In the genomic region with DNA sequence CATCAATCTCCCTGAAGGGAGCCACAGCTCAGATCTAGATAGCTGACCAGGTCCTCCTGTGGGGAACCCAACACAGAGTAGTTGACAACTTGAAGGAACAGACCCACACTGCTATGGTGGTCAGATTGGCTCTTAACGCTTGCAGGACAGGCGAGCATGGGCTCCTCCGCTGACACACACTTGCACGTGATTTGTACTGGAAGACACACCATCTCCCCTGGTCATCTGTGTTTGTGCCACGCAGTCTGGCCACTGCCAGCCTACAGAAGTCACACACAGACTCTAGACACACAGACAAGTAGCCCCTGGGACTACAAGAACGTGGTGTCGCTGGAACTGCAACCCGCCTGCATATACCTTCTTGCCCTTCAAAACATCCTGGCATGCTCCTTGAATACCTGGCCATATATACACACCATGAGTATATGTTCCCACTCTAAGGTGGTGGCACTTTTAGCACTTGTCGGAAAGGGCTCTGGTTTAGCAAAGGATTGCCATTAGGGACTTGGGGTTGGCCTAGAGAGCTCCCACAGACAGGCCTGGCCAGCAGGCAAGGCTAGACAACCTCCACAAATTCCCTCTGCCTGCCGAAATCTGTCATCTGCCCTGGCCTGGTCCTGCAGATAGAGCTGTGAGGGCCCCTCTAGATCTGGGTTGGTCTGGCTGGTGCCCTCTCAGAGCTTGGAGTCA, we compare ENCODE assay signal across 8 mouse cellular contexts. TPM values are rescaled to one million over a fixed set of nuclear protein-coding genes. Genes with fewer than 3 reads are reported as not detected.
DNase-seq lines count a peak whose midpoint lies in the region; ATAC-seq and TF ChIP-seq lines count a peak whose summit lies in the region.

No protein-coding gene starts in this region.

- intact Hi-C loops in left cerebral cortex, adult 2 months (cut with DNase I): loop anchor here (2.0 to 5.0 kb wide), 2 partner anchors 26 to 61 kb away; no protein-coding TSS in a partner anchor

- H3K36me3 ChIP-seq in intestine, embryonic 14.5 days (ENCODE audit: control insufficient read depth, insufficient read depth, low read length): no peaks in the 10 kb centered on the region
- no peaks in the 10 kb centered on the region for H3K36me3 ChIP-seq in neural tube, embryonic 12.5 days

- no peaks in the 10 kb centered on the region for H3K9me3 ChIP-seq in intestine, embryonic 14.5 days (ENCODE audit: control insufficient read depth, low read length)
- no peaks in the 10 kb centered on the region for H3K9me3 ChIP-seq in neural tube, embryonic 12.5 days

- no peak for ATAC-seq in intestine, embryonic 14.5 days (replicated peaks; ENCODE audit: low FRiP score, low TSS enrichment, low read depth)
- no peak for ATAC-seq in neural tube, embryonic 12.5 days (ENCODE audit: low FRiP score, low read depth)

- no peak for TF ChIP-seq CTCF in left cerebral cortex, adult 2 months (IDR thresholded peaks at IDR 0.05)

- H3K4me2 ChIP-seq in intestine, embryonic 14.5 days (ENCODE audit: low read length): peak overlapping the region; percentile 69
- H3K4me2 ChIP-seq in neural tube, embryonic 12.5 days (replicated peaks): peak overlapping the region; percentile 66

- H3K4me3 ChIP-seq in left cerebral cortex, adult 2 months: peak overlapping the region; percentile 73
- peak overlapping the region; percentile 63 for H3K4me3 ChIP-seq in intestine, embryonic 14.5 days (ENCODE audit: low read depth, low read length)
- peak overlapping the region; percentile 65 for H3K4me3 ChIP-seq in neural tube, embryonic 12.5 days

- peak overlapping the region; percentile 92 for H3K27ac ChIP-seq in left cerebral cortex, adult 2 months
- H3K27ac ChIP-seq in intestine, embryonic 14.5 days (ENCODE audit: low read depth): no peak overlapping the region
- H3K27ac ChIP-seq in neural tube, embryonic 12.5 days: no peak overlapping the region

- 41% methylated on average over 10 of the region's 10 CpGs for WGBS in intestine, embryonic 14.5 days
- WGBS in neural tube, embryonic 12.5 days: 36% methylated on average over 10 of the region's 10 CpGs

- H3K9ac ChIP-seq in intestine, embryonic 14.5 days (ENCODE audit: low read length): peak overlapping the region; percentile 80
- H3K9ac ChIP-seq in neural tube, embryonic 12.5 days: peak overlapping the region; percentile 75

- H3K4me1 ChIP-seq in intestine, embryonic 14.5 days (replicated peaks; ENCODE audit: control insufficient read depth, insufficient read depth, low read length): peaks cover 10% of the 10 kb centered on the region; the same call in 1 of the 2 replicates
- peaks cover 30% of the 10 kb centered on the region for H3K4me1 ChIP-seq in neural tube, embryonic 12.5 days

- DNase-seq in left cerebral cortex, adult 2 months (ENCODE audit: extremely low spot score in 1 of 2, low spot score in 2 of 2): no peak
- DNase-seq in left cerebral cortex, adult 18-20 months (ENCODE audit: low spot score in 2 of 2): no peak
- peak; percentile 48 to 61 for DNase-seq in cerebellum, postnatal 25 days
- DNase-seq in intestine, embryonic 14.5 days (ENCODE audit: low spot score): no peak
- DNase-seq in spleen, postnatal 10 days (ENCODE audit: low spot score in 2 of 2): no peak
- no peak for DNase-seq in embryo, embryonic 9.5 days (ENCODE audit: extremely low spot score)
- no peak for DNase-seq in gastrocnemius, postnatal 10 days

- peaks cover 87% of the 10 kb centered on the region for H3K27me3 ChIP-seq in intestine, embryonic 14.5 days (replicated peaks; ENCODE audit: control insufficient read depth, insufficient read depth, low read length)
- H3K27me3 ChIP-seq in neural tube, embryonic 12.5 days (replicated peaks): peaks cover 93% of the 10 kb centered on the region

RNA-seq across cellular contexts. Expression of gene Nfix, which starts 1.6 kb away (rescaled TPM):
- 100 to 1,000 TPM; 347 to 350 TPM for total RNA-seq in left cerebral cortex, adult 2 months (2021)
- total RNA-seq in left cerebral cortex, adult 18-20 months (2021): 100 to 1,000 TPM; 291 to 300 TPM
- 12.8 and 14.4 TPM in 2 replicates for polyA plus RNA-seq in intestine, embryonic 14.5 days (2014; fragmentation: Nextera tagmentation; extraction: Ambion mirVana)
- polyA plus RNA-seq in neural tube, embryonic 12.5 days (2016; fragmentation: Nextera tagmentation; extraction: Ambion mirVana): 8.4 and 11.2 TPM in 2 replicates
- 100 to 1,000 TPM; 598 to 734 TPM for total RNA-seq in gastrocnemius, postnatal 10 days (2021)

RNA-seq across cellular contexts. Expression of gene Dand5, which starts 24.0 kb away (rescaled TPM):
- 10 to 100 TPM in 1 of 2 experiments, 1 to 10 TPM in 1; 9.7 to 11.1 TPM for total RNA-seq in left cerebral cortex, adult 2 months (2021)
- total RNA-seq in left cerebral cortex, adult 18-20 months (2021): 10 to 100 TPM; 10.2 to 10.8 TPM
- polyA plus RNA-seq in intestine, embryonic 14.5 days (2014; fragmentation: Nextera tagmentation; extraction: Ambion mirVana): 5.2 and 5.4 TPM in 2 replicates
- polyA plus RNA-seq in neural tube, embryonic 12.5 days (2016; fragmentation: Nextera tagmentation; extraction: Ambion mirVana): 6.5 and 8.3 TPM in 2 replicates
- total RNA-seq in gastrocnemius, postnatal 10 days (2021): 1 to 10 TPM; 5.8 to 7.3 TPM

RNA-seq across cellular contexts. Expression of gene Gadd45gip1, which starts 32.7 kb away (rescaled TPM):
- total RNA-seq in left cerebral cortex, adult 2 months (2021): 10 to 100 TPM; 23.9 to 25.8 TPM
- 10 to 100 TPM; 26.6 to 28.5 TPM for total RNA-seq in left cerebral cortex, adult 18-20 months (2021)
- 57.8 and 60.8 TPM in 2 replicates for polyA plus RNA-seq in intestine, embryonic 14.5 days (2014; fragmentation: Nextera tagmentation; extraction: Ambion mirVana)
- polyA plus RNA-seq in neural tube, embryonic 12.5 days (2016; fragmentation: Nextera tagmentation; extraction: Ambion mirVana): 39.7 and 40.1 TPM in 2 replicates
- 10 to 100 TPM; 30.3 to 33.4 TPM for total RNA-seq in gastrocnemius, postnatal 10 days (2021)

RNA-seq across cellular contexts. Expression of gene Rad23a, which starts 41.9 kb away (rescaled TPM):
- 10 to 100 TPM; 77.7 to 77.8 TPM for total RNA-seq in left cerebral cortex, adult 2 months (2021)
- total RNA-seq in left cerebral cortex, adult 18-20 months (2021): 10 to 100 TPM; 78.9 to 79.8 TPM
- 126 and 129 TPM in 2 replicates for polyA plus RNA-seq in intestine, embryonic 14.5 days (2014; fragmentation: Nextera tagmentation; extraction: Ambion mirVana)
- polyA plus RNA-seq in neural tube, embryonic 12.5 days (2016; fragmentation: Nextera tagmentation; extraction: Ambion mirVana): 89.7 and 94.8 TPM in 2 replicates
- total RNA-seq in gastrocnemius, postnatal 10 days (2021): 100 to 1,000 TPM; 124 to 130 TPM

RNA-seq across cellular contexts. Expression of gene Calr, which starts 48.1 kb away (rescaled TPM):
- total RNA-seq in left cerebral cortex, adult 2 months (2021): 100 to 1,000 TPM; 459 to 496 TPM
- total RNA-seq in left cerebral cortex, adult 18-20 months (2021): 100 to 1,000 TPM; 456 to 475 TPM
- 721 and 823 TPM in 2 replicates for polyA plus RNA-seq in intestine, embryonic 14.5 days (2014; fragmentation: Nextera tagmentation; extraction: Ambion mirVana)
- 753 and 769 TPM in 2 replicates for polyA plus RNA-seq in neural tube, embryonic 12.5 days (2016; fragmentation: Nextera tagmentation; extraction: Ambion mirVana)
- 100 to 1,000 TPM; 234 to 286 TPM for total RNA-seq in gastrocnemius, postnatal 10 days (2021)

Comparison
In these comparisons a context has a peak if more than half of its experiments do, and no peak if none do; other contexts are left out.
1. DNase-seq: peak in cerebellum, postnatal 25 days (2 of 2); none in left cerebral cortex, adult 2 months (0 of 2), left cerebral cortex, adult 18-20 months (0 of 2), intestine, embryonic 14.5 days (single experiment), spleen, postnatal 10 days (0 of 2), embryo, embryonic 9.5 days (single experiment) and gastrocnemius, postnatal 10 days (single experiment).
2. Peak in every context shown above with its lines, with median percentiles within 50 percentile points of each other: H3K4me3 ChIP-seq.